Mouse (Mus musculus) small intestine, adult 2 months (tissue): ENCODE data around the gene Arntl.

ENCODE experiments used
- CTCF ChIP-seq: fragments of 200-500 bp; IDR thresholded peaks from 2 replicates; pipeline ENCODE4 v1.5.1; 2012; ENCODE audit warnings: low read depth, mild to moderate bottlenecking, control low read depth, inconsistent platforms, low read length, moderate library complexity, mixed read lengths; ENCODE audit not compliant: insufficient replicate concordance, insufficient read length; ENCODE audit errors: extremely low read depth
- POLR2A ChIP-seq: fragments of 200-500 bp; IDR thresholded peaks from 2 replicates; pipeline ENCODE4 v1.6.1; 2012; ENCODE audit warnings: low read depth, mild to moderate bottlenecking, control low read depth, inconsistent platforms, low read length, moderate library complexity

DNA sequence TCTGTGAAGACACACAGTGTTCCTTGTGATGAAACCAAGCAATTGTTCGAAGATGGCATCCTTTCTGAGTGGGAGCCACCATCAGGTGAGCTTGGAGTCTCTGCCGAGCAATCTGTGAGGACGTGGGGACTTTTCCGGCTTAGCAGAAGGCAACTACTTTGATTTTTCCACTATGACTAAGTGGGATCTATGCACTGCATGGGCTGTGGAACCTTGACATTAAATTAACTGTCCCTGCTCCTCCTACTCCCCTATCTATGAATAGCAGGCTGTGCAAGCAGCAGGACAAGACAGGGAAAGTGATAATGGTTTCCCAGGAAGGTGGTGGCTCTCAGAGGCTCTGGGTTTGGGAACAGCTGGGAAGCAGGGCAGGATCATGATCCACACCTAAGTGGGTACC is 31.8 kb upstream of the Arntl start:
- TF ChIP-seq CTCF (no peak), POLR2A (no peak)
